Mouse (Mus musculus) liver, embryonic 16.5 days (tissue): Measurements from ENCODE around the gene Slx1b. TPM values are rescaled to one million over a fixed set of nuclear protein-coding genes. Genes with fewer than 3 reads are reported as not detected.
"Not testable (repeated sequence)": the region's sequence is repeated elsewhere in the genome, so short reads cannot be mapped to it uniquely, and the experiment has no call there.

Experiments
- ATAC-seq: fragments of 200-750 bp; cut with Nextera tagmentation; 2 replicates; pipeline ENCODE4 v1.8.0; 2017; ENCODE audit warnings: low read depth, mild to moderate bottlenecking, moderate number of reproducible peaks, moderate library complexity
- H3K27ac ChIP-seq: fragments of 300-500 bp; sonication (generic); 2 replicates; pipeline ENCODE4 v1.5.1; 2014; ENCODE audit warnings: mild to moderate bottlenecking, low read length
- H3K27me3 ChIP-seq: fragments of 300-500 bp; sonication (generic); 2 replicates; pipeline ENCODE4 v1.6.1; 2014; ENCODE audit warnings: low read depth, low read length, mixed read lengths; ENCODE audit not compliant: control insufficient read depth, insufficient read depth
- H3K36me3 ChIP-seq: fragments of 300-500 bp; sonication (generic); 2 replicates; pipeline ENCODE4 v1.6.1; 2014; ENCODE audit warnings: mild to moderate bottlenecking; ENCODE audit not compliant: control insufficient read depth, insufficient read depth
- H3K4me1 ChIP-seq: fragments of 300-500 bp; sonication (generic); 2 replicates; pipeline ENCODE4 v1.6.1; 2014; ENCODE audit warnings: low read depth, low read length, mixed read lengths; ENCODE audit not compliant: control insufficient read depth
- H3K4me2 ChIP-seq: fragments of 300-500 bp; sonication (generic); 2 replicates; pipeline ENCODE4 v1.6.1; 2014; ENCODE audit warnings: low read depth, low read length, mixed read lengths
- H3K4me3 ChIP-seq: fragments of 300-500 bp; sonication (generic); 2 replicates; pipeline ENCODE4 v1.5.1; 2014; ENCODE audit warnings: low read depth, mild to moderate bottlenecking, low read length
- H3K9ac ChIP-seq: fragments of 300-500 bp; sonication (generic); 2 replicates; pipeline ENCODE4 v1.6.1; 2014; ENCODE audit warnings: low read depth, low read length
- H3K9me3 ChIP-seq: fragments of 300-500 bp; sonication (generic); replicated peaks from 2 replicates; pipeline ENCODE4 v1.6.1; 2016; ENCODE audit warnings: low read length; ENCODE audit not compliant: control insufficient read depth
- WGBS: fragments of 180-500 bp; shearing (Covaris S2); extraction: QIAGEN DNeasy Blood & Tissue Kit; methylation state at CpG from one replicate; pipeline ENCODE4 v1.1.7; 2014; ENCODE audit not compliant: insufficient replicate concordance; 5-methylcytosine and 5-hydroxymethylcytosine counted together
- polyA plus RNA-seq: library from polyadenylated mRNA; unstranded; fragments of >200 nt; fragmentation: Nextera tagmentation; extraction: Ambion mirVana; gene quantifications from 2 replicates; pipeline ENCODE4 v1.2.1, GENCODE M21; 2015

The Slx1b gene
- polyA plus RNA-seq: 2.4 and 2.8 TPM in 2 replicates

GRCm38 (mm10) chr7:126695631-126696207, at the start of gene Slx1b:
Slx1b (minus strand) TSS chr7:126695784.
- ATAC-seq: peak; percentile 97
- no peaks in the 10 kb centered on the region for H3K9me3 ChIP-seq
- no peaks in the 10 kb centered on the region for H3K27me3 ChIP-seq
- H3K9ac ChIP-seq: peak within 1 kb of the TSS; percentile 88
- H3K4me3 ChIP-seq: peak within 1 kb of the TSS; percentile 68
- H3K4me2 ChIP-seq: peak within 1 kb of the TSS; percentile 94
- H3K36me3 ChIP-seq: peaks cover 4% of the 10 kb centered on the region; the same call in 1 of the 2 replicates
- H3K27ac ChIP-seq: peak within 1 kb of the TSS; percentile 91
- WGBS: 0% methylated on average over 40 of the region's 40 CpGs
- H3K4me1 ChIP-seq: peaks cover 22% of the 10 kb centered on the region

GRCm38 (mm10) chr7:126741964-126742482, 46.4 kb upstream of the Slx1b start:
- Histone ChIP-seq H3K9ac (no peak overlapping the region), H3K27me3 (no peaks in the 10 kb centered on the region), H3K4me1 (no peaks in the 10 kb centered on the region), H3K27ac (no peak overlapping the region), H3K4me3 (no peak overlapping the region), H3K4me2 (no peak overlapping the region), H3K9me3 (no peaks in the 10 kb centered on the region), H3K36me3 (no peaks in the 10 kb centered on the region)
- WGBS: 78% methylated on average over 13 of the region's 13 CpGs
- ATAC-seq: no peak

DNA sequence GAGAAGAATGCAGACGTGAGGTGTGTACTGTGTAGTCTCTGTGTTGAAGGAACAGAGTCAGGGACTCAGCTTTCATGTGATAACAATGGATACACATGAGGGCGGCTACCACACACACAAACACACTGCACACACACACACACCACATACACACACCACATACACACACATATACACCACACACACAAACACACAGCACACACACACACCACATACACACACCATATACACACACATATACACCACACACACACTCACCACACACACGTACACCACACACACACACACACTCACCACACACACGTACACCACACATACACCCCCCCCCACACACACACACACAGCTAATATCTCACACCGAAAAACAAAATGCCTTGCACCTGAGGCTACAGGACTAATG, 45.9 kb upstream of the Slx1b start:
- H3K36me3 ChIP-seq: no peaks in the 10 kb centered on the region
- H3K4me1 ChIP-seq: no peaks in the 10 kb centered on the region
- no peak overlapping the region for H3K27ac ChIP-seq
- no peaks in the 10 kb centered on the region for H3K27me3 ChIP-seq
- no peak overlapping the region for H3K9ac ChIP-seq
- H3K9me3 ChIP-seq: no peaks in the 10 kb centered on the region
- H3K4me2 ChIP-seq: no peak overlapping the region
- H3K4me3 ChIP-seq: no peak overlapping the region
- 62% methylated on average over 5 of the region's 5 CpGs for WGBS
- no peak for ATAC-seq

DNA sequence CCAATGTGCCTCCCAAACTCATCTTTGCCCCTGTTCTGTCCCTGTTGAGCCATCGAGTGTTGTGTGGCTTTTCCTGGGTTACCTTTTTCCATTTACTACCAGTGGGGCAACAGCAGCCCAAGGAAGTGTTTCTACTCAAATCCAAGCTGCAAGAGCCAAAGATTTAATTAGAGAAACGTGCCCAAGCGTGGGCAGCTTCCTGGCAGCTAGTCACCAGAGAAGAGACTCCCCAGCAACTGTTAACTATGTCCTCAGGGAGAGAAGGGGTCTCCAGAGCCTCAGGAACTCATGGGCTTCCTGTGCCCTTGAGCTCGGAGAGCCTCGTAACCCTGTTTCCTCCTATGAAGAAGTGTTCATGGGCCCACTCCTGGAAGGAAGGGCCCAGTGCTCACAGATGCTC, 45.4 kb upstream of the Slx1b start:
- no peaks in the 10 kb centered on the region for H3K36me3 ChIP-seq
- no peaks in the 10 kb centered on the region for H3K4me1 ChIP-seq
- H3K27me3 ChIP-seq: no peaks in the 10 kb centered on the region
- H3K4me3 ChIP-seq: no peak overlapping the region
- WGBS: 44% methylated on average over 5 of the region's 5 CpGs
- H3K27ac ChIP-seq: no peak overlapping the region
- H3K4me2 ChIP-seq: no peak overlapping the region
- H3K9ac ChIP-seq: no peak overlapping the region
- no peaks in the 10 kb centered on the region for H3K9me3 ChIP-seq
- no peak for ATAC-seq

- ATAC-seq: no peak
- no peak overlapping the region for H3K27ac ChIP-seq
- no peaks in the 10 kb centered on the region for H3K9me3 ChIP-seq
- no peaks in the 10 kb centered on the region for H3K36me3 ChIP-seq
- no peak overlapping the region for H3K4me3 ChIP-seq
- no peaks in the 10 kb centered on the region for H3K27me3 ChIP-seq
- 69% methylated on average over 13 of the region's 13 CpGs for WGBS
- no peak overlapping the region for H3K4me2 ChIP-seq
- no peaks in the 10 kb centered on the region for H3K4me1 ChIP-seq
- H3K9ac ChIP-seq: no peak overlapping the region
Measured at GRCm38 (mm10) chr7:126740132-126740735, 44.6 kb upstream of the Slx1b start.

DNA sequence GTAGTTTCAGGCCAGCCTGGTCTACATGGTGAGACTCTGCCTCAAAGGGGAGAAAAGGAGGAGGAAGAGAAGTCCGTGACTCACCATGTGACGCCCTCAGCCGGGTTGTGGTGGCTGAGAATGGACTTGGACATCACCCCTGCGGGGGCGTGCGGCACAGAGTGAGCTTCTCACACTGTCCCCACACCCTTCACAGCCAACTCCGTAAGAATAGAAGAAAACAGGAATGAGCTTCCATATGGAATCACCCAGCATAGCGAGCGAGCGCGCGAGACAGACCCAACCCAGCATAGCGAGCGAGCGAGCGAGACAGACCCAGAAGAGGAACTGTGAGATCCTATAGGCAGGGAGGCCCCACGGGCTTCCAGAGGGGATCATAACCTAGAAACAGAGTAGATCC, 44.0 kb upstream of the Slx1b start:
- no peak overlapping the region for H3K4me3 ChIP-seq
- ATAC-seq: no peak
- WGBS: 73% methylated on average over 17 of the region's 17 CpGs

DNA sequence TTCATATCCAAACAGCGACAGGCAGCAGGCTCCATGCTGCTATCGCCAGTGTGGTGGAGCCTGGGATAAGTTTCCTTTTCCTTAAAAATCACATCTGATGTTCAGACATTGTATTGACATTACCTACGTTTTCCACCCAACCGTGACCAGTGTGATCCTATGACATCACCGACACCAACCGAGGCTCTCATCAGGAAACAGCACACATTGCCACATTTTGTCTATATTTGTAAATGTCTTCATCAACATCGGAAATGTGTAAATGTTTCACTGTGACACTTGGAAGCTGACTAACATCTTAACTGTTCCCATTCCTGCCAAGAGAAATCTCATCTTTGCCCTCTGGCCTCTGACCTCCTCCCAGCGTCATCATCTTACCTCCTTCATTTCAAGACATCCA, 40.5 kb upstream of the Slx1b start:
- H3K27me3 ChIP-seq: no peaks in the 10 kb centered on the region
- no peaks in the 10 kb centered on the region for H3K4me1 ChIP-seq
- no peak overlapping the region for H3K4me2 ChIP-seq
- no peaks in the 10 kb centered on the region for H3K36me3 ChIP-seq
- ATAC-seq: no peak
- no peaks in the 10 kb centered on the region for H3K9me3 ChIP-seq
- H3K9ac ChIP-seq: no peak overlapping the region
- WGBS: 67% methylated on average over 8 of the region's 8 CpGs
- H3K27ac ChIP-seq: no peak overlapping the region
- H3K4me3 ChIP-seq: no peak overlapping the region

More for the DNA sequence above, 44.0 kb upstream of the Slx1b start:
- Histone ChIP-seq H3K4me1 (no peaks in the 10 kb centered on the region), H3K36me3 (no peaks in the 10 kb centered on the region), H3K4me2 (no peak overlapping the region), H3K27ac (no peak overlapping the region), H3K27me3 (no peaks in the 10 kb centered on the region), H3K9me3 (no peaks in the 10 kb centered on the region), H3K9ac (no peak overlapping the region)

DNA sequence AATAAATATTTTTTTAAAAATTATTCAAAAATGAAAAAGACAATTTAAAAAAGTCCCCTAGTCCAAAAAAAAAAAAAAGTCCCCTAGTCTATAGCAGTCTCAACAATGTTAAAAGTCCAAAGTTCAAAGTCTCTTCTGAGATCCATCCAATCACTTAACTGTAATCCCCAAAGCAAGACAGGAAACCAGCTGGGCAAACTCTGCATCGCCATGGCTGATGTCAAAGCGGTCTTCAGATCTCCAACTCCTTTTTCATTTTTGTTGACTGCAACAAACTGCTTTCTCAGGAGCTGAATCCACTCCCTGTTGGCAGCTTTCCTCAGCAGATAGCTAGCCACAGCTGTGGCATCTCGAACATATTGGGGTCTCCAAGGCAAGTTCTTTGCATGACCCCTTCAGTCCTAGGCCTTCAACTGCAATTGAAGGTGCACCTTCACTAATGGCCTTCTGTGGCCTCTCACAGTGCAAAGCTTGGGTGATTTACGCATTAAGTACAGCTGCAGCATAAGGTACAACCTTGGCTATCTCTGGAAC, 34.7 kb upstream of the Slx1b start:
- H3K9me3 ChIP-seq, H3K27ac ChIP-seq, ATAC-seq, H3K4me2 ChIP-seq, H3K4me3 ChIP-seq, H3K27me3 ChIP-seq, H3K9ac ChIP-seq, H3K4me1 ChIP-seq, H3K36me3 ChIP-seq: not testable (repeated sequence)
- 56% methylated on average over 4 of the region's 4 CpGs for WGBS

- Histone ChIP-seq H3K27ac (no peak overlapping the region), H3K9ac (no peak overlapping the region), H3K27me3 (no peaks in the 10 kb centered on the region), H3K9me3 (no peaks in the 10 kb centered on the region), H3K4me3 (no peak overlapping the region), H3K4me2 (no peak overlapping the region), H3K36me3 (no peaks in the 10 kb centered on the region), H3K4me1 (no peaks in the 10 kb centered on the region)
- 31% methylated on average over 5 of the region's 5 CpGs for WGBS
- no peak for ATAC-seq
Measured at GRCm38 (mm10) chr7:126725667-126726066, 30.1 kb upstream of the Slx1b start.
